Mouse (Mus musculus) kidney, embryonic 14.5 days (tissue): ENCODE measurements around the gene Pigk. TPM values are rescaled to one million over a fixed set of nuclear protein-coding genes. Genes with fewer than 3 reads are reported as not detected.

Experiments
- ATAC-seq: fragments of 200-750 bp; cut with Nextera tagmentation; 2 replicates; pipeline ENCODE4 v1.8.0; 2017; ENCODE audit warnings: moderate number of reproducible peaks, mild to moderate bottlenecking, moderate TSS enrichment, moderate library complexity; ENCODE audit not compliant: low FRiP score, low TSS enrichment
- H3K27ac ChIP-seq: fragments of 300-500 bp; sonication (generic); 2 replicates; pipeline ENCODE4 v1.5.1; 2014; ENCODE audit warnings: low read depth, mild to moderate bottlenecking, low read length, moderate library complexity, mixed read lengths
- H3K27me3 ChIP-seq: fragments of 300-500 bp; sonication (generic); 2 replicates; pipeline ENCODE4 v1.6.1; 2014; ENCODE audit warnings: mild to moderate bottlenecking, low read length; ENCODE audit not compliant: control insufficient read depth, insufficient read depth
- H3K36me3 ChIP-seq: fragments of 300-500 bp; sonication (generic); 2 replicates; pipeline ENCODE4 v1.6.1; 2014; ENCODE audit warnings: low read length, mixed read lengths; ENCODE audit not compliant: control insufficient read depth, insufficient read depth
- H3K4me1 ChIP-seq: fragments of 300-500 bp; sonication (generic); 2 replicates; pipeline ENCODE4 v1.6.1; 2014; ENCODE audit warnings: low read length, mixed read lengths; ENCODE audit not compliant: control insufficient read depth, insufficient read depth
- H3K4me2 ChIP-seq: fragments of 300-500 bp; sonication (generic); replicated peaks from 2 replicates; pipeline ENCODE4 v1.6.1; 2014; ENCODE audit warnings: low read depth, mild to moderate bottlenecking, low read length
- H3K4me3 ChIP-seq: fragments of 300-500 bp; sonication (generic); 2 replicates; pipeline ENCODE4 v1.5.1; 2014; ENCODE audit warnings: mild to moderate bottlenecking, low read length
- H3K9ac ChIP-seq: fragments of 300-500 bp; sonication (generic); 2 replicates; pipeline ENCODE4 v1.6.1; 2014; ENCODE audit warnings: low read depth, mild to moderate bottlenecking, low read length, moderate library complexity
- H3K9me3 ChIP-seq: fragments of 300-500 bp; sonication (generic); 2 replicates; pipeline ENCODE4 v1.6.1; 2016; ENCODE audit warnings: low read length; ENCODE audit not compliant: control insufficient read depth
- WGBS: fragments of 180-500 bp; shearing (Covaris S2); extraction: QIAGEN DNeasy Blood & Tissue Kit; methylation state at CpG from one replicate; pipeline ENCODE4 v1.1.7; 2014; 5-methylcytosine and 5-hydroxymethylcytosine counted together
- polyA plus RNA-seq: library from polyadenylated mRNA; unstranded; fragments of >200 nt; fragmentation: Nextera tagmentation; extraction: Ambion mirVana; gene quantifications from 2 replicates; pipeline ENCODE4 v1.2.1, GENCODE M21; 2014

The Pigk gene
- polyA plus RNA-seq, 1 experiment from 2014 or later = 48.9 TPM

DNA sequence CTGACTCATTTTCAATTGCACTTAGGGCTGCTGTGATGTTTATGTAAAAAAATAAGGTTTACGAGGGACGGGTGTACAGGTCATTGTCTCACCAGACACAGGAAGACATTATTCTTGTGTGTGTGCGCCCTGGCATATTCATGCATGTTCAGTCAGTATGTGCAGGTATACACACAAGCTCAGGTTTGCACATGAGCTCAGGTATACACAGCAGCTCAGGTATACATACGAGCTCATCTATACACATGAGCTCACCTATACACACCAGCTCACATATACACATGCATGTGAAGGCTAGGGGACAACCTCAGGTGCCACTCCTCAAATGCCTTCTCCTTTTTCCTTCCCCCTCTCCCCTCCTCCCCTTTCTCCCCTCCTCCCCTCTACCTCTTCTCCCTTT, 147.6 kb downstream of the Pigk start:
- Histone ChIP-seq H3K36me3 (no peaks in the 10 kb centered on the region), H3K27ac (no peak overlapping the region), H3K4me1 (no peaks in the 10 kb centered on the region), H3K9ac (no peak overlapping the region), H3K9me3 (no peaks in the 10 kb centered on the region; the same call in 1 of the 2 replicates), H3K4me3 (no peak overlapping the region), H3K27me3 (no peaks in the 10 kb centered on the region), H3K4me2 (no peak overlapping the region)
- WGBS = 41% methylated on average over 4 of the region's 4 CpGs
- no peak for ATAC-seq

DNA sequence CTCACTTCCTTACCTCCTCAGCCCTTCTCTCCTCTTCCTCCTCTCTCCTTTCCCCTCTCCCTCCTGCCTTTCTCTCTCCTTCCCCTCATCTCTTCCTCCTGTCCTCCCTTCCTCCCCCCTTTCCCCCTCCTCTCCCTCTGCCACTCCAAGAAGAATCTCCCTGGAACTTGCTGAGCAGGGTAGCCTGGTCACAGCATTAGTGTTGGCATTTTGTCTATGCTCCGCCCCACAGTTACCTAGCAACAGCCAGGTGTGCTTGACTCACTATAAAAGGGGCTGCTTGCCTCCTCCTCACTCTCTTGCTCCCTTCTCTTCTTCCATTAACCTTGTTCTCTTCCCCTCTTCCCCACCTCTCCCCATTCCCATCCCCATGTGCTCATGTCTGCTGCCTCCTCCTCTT, 148.1 kb downstream of the Pigk start:
- Histone ChIP-seq H3K9ac (no peak overlapping the region), H3K4me3 (no peak overlapping the region), H3K4me1 (no peaks in the 10 kb centered on the region), H3K27me3 (no peaks in the 10 kb centered on the region), H3K4me2 (no peak overlapping the region), H3K9me3 (no peaks in the 10 kb centered on the region; the same call in 1 of the 2 replicates), H3K36me3 (no peaks in the 10 kb centered on the region), H3K27ac (no peak overlapping the region)
- no peak for ATAC-seq
- 67% methylated on average over 1 of the region's 1 CpGs for WGBS

DNA sequence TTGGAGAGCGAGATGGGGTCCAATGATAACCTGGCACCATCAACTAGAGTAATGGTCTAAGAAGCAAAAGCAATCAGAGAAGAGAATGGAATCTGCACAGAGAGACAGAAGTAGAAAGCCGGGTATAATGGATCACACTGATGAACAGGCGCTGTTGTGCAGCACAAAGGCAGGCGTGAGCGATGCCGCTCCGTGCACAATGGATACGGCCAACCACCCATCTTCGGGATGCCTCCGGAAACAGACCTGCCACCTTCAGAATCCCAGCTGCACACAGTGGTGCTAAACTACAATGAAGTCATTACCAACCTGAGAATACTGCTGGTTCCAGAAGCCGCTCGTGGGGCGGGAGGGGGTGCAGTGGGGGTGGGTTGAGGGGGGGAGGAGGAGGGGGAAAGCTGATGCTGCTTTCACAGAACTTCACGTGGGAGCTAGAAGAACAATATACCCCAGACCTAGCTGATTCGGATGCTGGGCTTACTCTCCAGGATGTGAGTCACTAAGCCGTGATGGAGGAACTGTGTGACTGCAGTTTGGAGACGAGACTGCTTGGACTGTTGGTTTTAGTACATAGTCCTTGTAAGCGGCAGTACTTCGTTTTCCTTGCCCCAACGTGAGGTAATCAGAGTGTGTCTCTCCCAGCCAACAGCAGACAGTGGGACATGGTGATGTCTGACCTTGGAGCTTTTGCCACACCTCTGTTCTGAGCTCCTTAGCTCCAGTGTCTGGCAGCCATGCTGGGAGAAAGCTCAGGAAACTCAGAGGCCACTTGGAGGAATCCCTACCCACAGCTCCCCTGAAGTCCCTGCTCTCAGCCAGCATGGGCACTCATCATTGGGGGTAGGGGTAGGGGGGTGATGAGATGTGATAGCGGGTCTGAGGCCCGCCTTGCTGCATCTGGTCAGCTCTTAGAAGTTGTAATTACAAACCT, 152.4 kb downstream of the Pigk start:
- no peaks in the 10 kb centered on the region; the same call in 1 of the 2 replicates for H3K9me3 ChIP-seq
- no peaks in the 10 kb centered on the region for H3K4me1 ChIP-seq
- no peak overlapping the region for H3K9ac ChIP-seq
- WGBS = 70% methylated on average over 22 of the region's 22 CpGs
- no peak for ATAC-seq
- no peaks in the 10 kb centered on the region for H3K27me3 ChIP-seq
- no peak overlapping the region for H3K4me2 ChIP-seq
- no peak overlapping the region for H3K4me3 ChIP-seq
- H3K27ac ChIP-seq = no peak overlapping the region
- no peaks in the 10 kb centered on the region for H3K36me3 ChIP-seq

DNA sequence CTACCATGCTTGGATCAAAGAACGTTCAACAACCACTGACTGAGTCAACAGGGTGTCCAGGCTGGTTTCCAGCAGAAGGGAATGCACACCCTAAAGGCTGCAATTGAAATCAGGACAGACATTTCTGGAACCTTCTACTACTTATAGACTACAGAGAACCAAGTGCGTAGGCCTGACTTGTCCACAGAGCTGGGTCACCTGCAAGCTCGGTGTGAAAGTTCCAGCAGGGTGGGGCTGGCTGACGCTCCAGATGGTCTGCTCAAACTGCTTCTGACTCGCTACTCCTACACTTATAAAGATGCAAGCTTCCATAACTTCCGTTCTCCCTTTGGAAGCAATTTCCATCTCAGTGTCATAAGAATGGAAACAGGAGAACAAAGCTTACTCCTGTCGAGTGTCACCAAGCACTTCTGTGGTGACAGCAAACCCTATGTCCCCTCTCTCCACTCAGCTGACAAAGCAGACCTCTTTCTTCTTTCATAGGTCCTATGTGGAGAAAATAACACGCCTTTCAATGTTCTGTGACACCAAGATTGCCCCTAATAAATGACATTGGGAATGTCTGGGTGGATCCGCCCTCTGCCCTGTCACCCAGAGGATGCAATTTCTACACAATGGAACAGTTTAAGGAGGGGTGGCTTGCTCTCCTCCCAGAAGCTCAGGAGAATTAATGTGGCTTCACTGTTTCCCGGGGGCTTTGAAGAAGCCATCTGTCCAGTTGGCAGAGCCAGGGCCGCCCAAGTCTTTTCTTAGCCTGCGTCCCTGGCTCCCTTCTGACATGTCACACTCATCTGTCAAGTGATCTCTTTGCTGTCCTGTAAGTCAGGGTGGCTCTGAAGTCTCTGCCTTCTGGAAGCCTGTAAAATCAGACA, 154.0 kb downstream of the Pigk start:
- no peak overlapping the region for H3K4me3 ChIP-seq
- H3K4me2 ChIP-seq = no peak overlapping the region
- no peaks in the 10 kb centered on the region for H3K4me1 ChIP-seq
- no peaks in the 10 kb centered on the region; the same call in 1 of the 2 replicates for H3K9me3 ChIP-seq
- no peak overlapping the region for H3K9ac ChIP-seq
- H3K27me3 ChIP-seq = no peaks in the 10 kb centered on the region
- no peak overlapping the region for H3K27ac ChIP-seq
- ATAC-seq = no peak
- H3K36me3 ChIP-seq = no peaks in the 10 kb centered on the region
- WGBS = 56% methylated on average over 12 of the region's 12 CpGs

DNA sequence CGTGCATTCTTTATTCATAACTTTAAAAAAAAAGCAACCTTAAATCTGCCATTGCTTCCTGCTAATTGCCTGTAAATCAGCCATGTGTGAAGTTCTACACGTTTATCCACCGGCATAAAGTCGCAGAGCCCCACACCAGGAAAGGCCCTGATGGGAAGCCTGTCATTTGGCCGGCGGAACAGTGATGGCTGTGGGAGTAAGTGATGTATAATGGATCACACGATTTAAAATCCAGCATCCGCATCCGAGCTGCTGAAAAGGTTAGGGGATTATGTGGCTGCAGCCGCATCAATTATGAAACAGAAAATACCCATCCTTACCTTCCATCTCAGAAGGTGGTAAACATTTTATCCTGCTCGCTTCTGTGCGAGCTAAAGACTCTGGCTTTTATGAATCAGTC, 158.2 kb downstream of the Pigk start:
- ATAC-seq = no peak
- H3K9ac ChIP-seq = no peak overlapping the region
- no peak overlapping the region for H3K4me3 ChIP-seq
- no peaks in the 10 kb centered on the region for H3K9me3 ChIP-seq
- H3K27me3 ChIP-seq = no peaks in the 10 kb centered on the region
- no peak overlapping the region for H3K4me2 ChIP-seq
- H3K36me3 ChIP-seq = no peaks in the 10 kb centered on the region
- no peaks in the 10 kb centered on the region for H3K4me1 ChIP-seq
- 34% methylated on average over 12 of the region's 12 CpGs for WGBS
- H3K27ac ChIP-seq = no peak overlapping the region

DNA sequence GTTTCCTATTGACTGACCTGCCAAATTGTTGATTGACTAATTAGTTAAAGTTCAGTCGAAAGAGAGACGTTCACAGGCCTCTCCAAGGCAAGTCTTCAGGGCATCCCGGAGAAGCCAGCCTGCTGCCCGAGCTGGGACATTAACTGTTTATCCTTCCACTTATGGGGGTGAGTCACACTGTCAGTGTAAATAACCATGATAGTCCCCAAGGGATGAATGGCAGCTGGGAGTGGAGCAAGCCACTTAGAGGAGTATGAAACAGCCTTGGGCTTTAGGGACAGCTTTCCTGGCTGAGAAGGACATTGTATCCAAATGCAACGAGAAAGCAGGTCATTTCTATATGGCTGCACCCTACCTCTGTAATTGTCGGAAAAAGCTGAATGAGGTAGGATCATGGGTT, 158.7 kb downstream of the Pigk start:
- no peak overlapping the region for H3K27ac ChIP-seq
- H3K9ac ChIP-seq = no peak overlapping the region
- ATAC-seq = no peak
- no peak overlapping the region for H3K4me2 ChIP-seq
- H3K36me3 ChIP-seq = no peaks in the 10 kb centered on the region
- no peak overlapping the region for H3K4me3 ChIP-seq
- WGBS = 35% methylated on average over 6 of the region's 6 CpGs
- no peaks in the 10 kb centered on the region for H3K27me3 ChIP-seq
- no peaks in the 10 kb centered on the region for H3K9me3 ChIP-seq
- no peaks in the 10 kb centered on the region for H3K4me1 ChIP-seq

DNA sequence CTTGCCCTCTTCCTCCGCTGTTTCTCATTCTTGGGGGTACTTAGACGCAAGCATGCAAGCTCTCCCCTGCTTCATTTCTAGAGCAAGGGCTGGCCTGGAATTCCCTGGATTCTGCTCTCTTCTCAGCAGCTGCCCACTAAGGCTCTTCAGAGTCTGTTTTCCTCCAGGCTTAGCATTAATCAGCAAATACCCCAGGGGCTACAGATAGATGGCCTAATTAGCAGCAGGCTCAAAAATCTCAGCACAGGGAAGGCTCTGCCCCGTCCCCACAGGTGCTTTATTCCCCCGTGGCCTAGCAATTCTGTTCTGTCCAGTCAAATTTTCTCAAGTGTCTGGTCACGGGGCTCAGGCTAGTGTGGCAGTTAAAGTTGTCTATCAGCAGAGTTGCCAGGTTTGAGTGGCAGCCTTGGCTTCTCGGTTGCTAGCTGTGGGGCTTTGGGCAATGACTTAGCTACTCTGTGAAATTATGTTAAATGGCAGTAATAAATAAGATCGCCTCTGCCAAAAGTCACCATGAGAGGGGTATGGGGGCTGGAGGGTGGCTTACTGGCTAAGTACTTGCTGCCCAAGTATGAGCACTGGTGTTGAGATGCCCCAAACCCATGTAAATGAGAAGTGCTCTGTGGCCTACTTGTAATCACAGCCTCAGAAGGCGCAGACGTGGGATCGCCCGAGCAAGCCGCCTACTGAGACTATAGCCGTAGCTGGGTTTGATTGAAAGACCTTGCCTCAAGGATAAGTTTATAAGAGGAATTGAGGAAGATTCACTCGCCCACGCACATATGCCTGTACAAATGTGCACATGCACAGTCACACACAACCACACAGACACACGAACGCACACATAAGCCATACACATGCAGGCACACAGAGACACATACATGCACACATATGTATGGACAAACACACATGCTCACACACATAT, 160.8 kb downstream of the Pigk start:
- Histone ChIP-seq H3K36me3 (no peaks in the 10 kb centered on the region), H3K4me3 (no peak overlapping the region), H3K9me3 (no peaks in the 10 kb centered on the region), H3K9ac (no peak overlapping the region), H3K27me3 (no peaks in the 10 kb centered on the region), H3K27ac (no peak overlapping the region), H3K4me2 (no peak overlapping the region), H3K4me1 (no peaks in the 10 kb centered on the region)
- WGBS = 90% methylated on average over 17 of the region's 17 CpGs
- ATAC-seq = no peak

DNA sequence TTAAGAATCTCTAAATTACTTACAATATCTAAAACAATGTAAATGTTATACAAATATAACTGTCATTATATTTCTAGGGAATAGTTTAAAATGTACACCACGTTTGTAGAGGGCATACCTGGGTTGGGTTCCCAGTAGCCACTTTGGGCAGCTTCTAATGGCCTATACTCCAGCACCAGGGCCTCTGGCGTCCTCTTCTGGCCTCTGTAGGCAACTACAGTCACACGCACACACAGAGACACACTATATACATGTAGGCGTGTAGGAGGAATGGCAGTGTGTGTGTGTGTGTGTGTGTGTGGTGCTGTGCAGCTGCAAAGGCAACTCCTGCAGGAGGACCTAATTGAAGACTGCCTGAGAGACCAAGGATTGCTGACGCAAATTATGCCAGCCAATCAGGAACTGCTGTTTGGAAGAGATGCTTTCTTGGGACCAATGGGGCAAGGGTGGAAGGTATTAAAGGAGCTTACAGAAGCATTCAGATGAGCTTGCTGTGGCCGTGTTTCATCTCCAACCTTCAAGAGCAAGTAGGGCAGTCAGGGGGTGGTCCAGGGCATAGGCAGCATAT, 161.9 kb downstream of the Pigk start:
- no peak for ATAC-seq
- Histone ChIP-seq H3K4me2 (no peak overlapping the region), H3K27ac (no peak overlapping the region), H3K9ac (no peak overlapping the region), H3K4me1 (no peaks in the 10 kb centered on the region), H3K27me3 (no peaks in the 10 kb centered on the region), H3K4me3 (no peak overlapping the region), H3K36me3 (no peaks in the 10 kb centered on the region), H3K9me3 (no peaks in the 10 kb centered on the region)
- WGBS = 85% methylated on average over 6 of the region's 6 CpGs
